ENCODE assay signal across 26 mouse cellular contexts in genomic region chr19:38343246-38343645, GRCm38 (mm10).
"Had no signal": no experiment of that assay in that cellular context is flagged by ENCODE, and none has a peak within 500 bp of the region (broad histone marks: within the 10 kb centered on the region; RNA-seq: fewer than 3 reads in every experiment).

No protein-coding gene starts in this region.

- H3K4me2 ChIP-seq: embryonic facial prominence, embryonic 12.5 days; embryonic facial prominence, embryonic 13.5 days; embryonic facial prominence, embryonic 15.5 days; forebrain, embryonic 12.5 days; forebrain, embryonic 13.5 days; forebrain, embryonic 15.5 days had no signal

- ATAC-seq: forebrain, embryonic 13.5 days; forebrain, embryonic 14.5 days; forebrain, embryonic 15.5 days; forebrain, embryonic 16.5 days; forebrain, postnatal 0 days had no signal

- H3K9me3 ChIP-seq: embryonic facial prominence, embryonic 12.5 days; embryonic facial prominence, embryonic 15.5 days; forebrain, embryonic 13.5 days; forebrain, embryonic 15.5 days had no signal

- H3K27me3 ChIP-seq: embryonic facial prominence, embryonic 12.5 days; embryonic facial prominence, embryonic 13.5 days; embryonic facial prominence, embryonic 15.5 days; forebrain, embryonic 12.5 days; forebrain, embryonic 13.5 days; forebrain, embryonic 15.5 days had no signal

- H3K36me3 ChIP-seq: embryonic facial prominence, embryonic 10.5 days; embryonic facial prominence, embryonic 12.5 days; embryonic facial prominence, embryonic 13.5 days; embryonic facial prominence, embryonic 15.5 days; forebrain, embryonic 10.5 days; forebrain, embryonic 12.5 days; forebrain, embryonic 15.5 days had no signal

- H3K4me1 ChIP-seq: embryonic facial prominence, embryonic 12.5 days; embryonic facial prominence, embryonic 15.5 days had no signal

- H3K27ac ChIP-seq: embryonic facial prominence, embryonic 10.5 days; embryonic facial prominence, embryonic 12.5 days; embryonic facial prominence, embryonic 13.5 days; embryonic facial prominence, embryonic 15.5 days; forebrain, embryonic 10.5 days; forebrain, embryonic 12.5 days; forebrain, embryonic 13.5 days; forebrain, embryonic 15.5 days; gastrocnemius, adult 2 months; heart, adult 2 months had no signal

- H3K9ac ChIP-seq: embryonic facial prominence, embryonic 12.5 days; embryonic facial prominence, embryonic 13.5 days; embryonic facial prominence, embryonic 15.5 days; forebrain, embryonic 12.5 days; forebrain, embryonic 13.5 days; forebrain, embryonic 15.5 days; forebrain, postnatal 0 days had no signal

- H3K4me3 ChIP-seq: embryonic facial prominence, embryonic 10.5 days; embryonic facial prominence, embryonic 12.5 days; embryonic facial prominence, embryonic 13.5 days; embryonic facial prominence, embryonic 15.5 days; erythroblast, embryonic 14.5 days; forebrain, embryonic 10.5 days; forebrain, embryonic 12.5 days; forebrain, embryonic 13.5 days; forebrain, embryonic 15.5 days; gastrocnemius, adult 2 months; heart, adult 2 months had no signal

- DNase-seq: cerebellum, adult 9-10 months; cerebellum, adult 9-11 months; cerebellum, postnatal 10 days; cerebellum, postnatal 14 days; cerebellum, postnatal 25 days; cerebellum, postnatal 36 days; embryo, embryonic 11 days; forebrain, postnatal 0 days; gastrocnemius, adult 2 months; gastrocnemius, postnatal 10 days; gastrocnemius, postnatal 14 days; gastrocnemius, postnatal 25 days; gastrocnemius, postnatal 36 days; heart, adult 18-20 months; heart, adult 2 months had no signal
